Mouse (Mus musculus): Measurements from ENCODE around the gene Catsperd.
A peak's percentile ranks its signal among the peaks of the same experiment; 100 is the strongest.

DNA sequence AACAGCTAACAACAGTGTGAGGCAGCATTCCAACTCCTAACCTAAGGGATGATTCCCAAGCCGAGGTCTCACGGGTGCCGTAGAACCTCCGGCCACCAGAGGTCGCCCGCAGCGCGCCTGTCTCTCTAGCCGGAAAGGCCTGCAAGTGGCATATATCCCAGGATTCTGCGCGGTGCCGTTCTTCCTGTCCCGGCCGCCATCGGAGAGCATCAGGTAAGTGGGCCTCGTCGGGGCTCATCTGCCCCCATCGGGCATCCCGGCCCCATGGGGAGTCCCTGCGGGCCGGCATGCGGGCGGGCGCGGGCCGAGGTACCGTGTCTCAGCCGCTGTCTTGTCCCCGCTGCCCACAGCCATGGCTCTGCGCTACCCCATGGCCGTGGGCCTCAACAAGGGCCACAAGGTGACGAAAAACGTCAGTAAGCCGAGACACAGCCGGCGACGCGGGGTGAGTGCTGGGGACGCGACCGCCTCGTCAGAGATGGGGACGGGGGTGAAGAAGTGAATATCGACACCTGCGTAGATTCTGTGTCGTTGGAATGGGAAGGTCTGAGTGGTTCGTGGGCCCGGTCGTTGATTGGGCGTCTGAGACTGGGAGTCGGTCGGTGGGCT lies 14.6 kb upstream of the Catsperd start, which contains the start of gene Rpl36:
- TF ChIP-seq CTCF (IDR thresholded peaks at IDR 0.05; ENCODE audit: borderline replicate concordance, insufficient read depth, low read depth, low read length) = peak; percentile 90
- peak; percentile 78 for TF ChIP-seq POLR2A (IDR thresholded peaks at IDR 0.05; ENCODE audit: borderline replicate concordance, insufficient read depth, low read length)

Data from cerebellum, adult 2 months (tissue).